Mouse (Mus musculus) forebrain, embryonic 15.5 days (tissue): ENCODE data around the gene Lamtor2. TPM values are rescaled to one million over a fixed set of nuclear protein-coding genes. Genes with fewer than 3 reads are reported as not detected.
"Not testable (repeated sequence)": the region's sequence is repeated elsewhere in the genome, so short reads cannot be mapped to it uniquely, and the experiment has no call there.

Source experiments
- ATAC-seq: fragments of 200-750 bp; cut with Nextera tagmentation; replicated peaks from 2 replicates; pipeline ENCODE4 v1.8.0; 2017; ENCODE audit warnings: mild to moderate bottlenecking, moderate TSS enrichment, moderate library complexity
- H3K27ac ChIP-seq: fragments of 300-500 bp; sonication (generic); replicated peaks from 2 replicates; pipeline ENCODE4 v1.5.1; 2015; ENCODE audit warnings: mild to moderate bottlenecking, inconsistent platforms
- H3K27me3 ChIP-seq: fragments of 300-500 bp; sonication (generic); 2 replicates; pipeline ENCODE4 v1.6.1; 2015; ENCODE audit warnings: inconsistent platforms
- H3K36me3 ChIP-seq: fragments of 300-500 bp; sonication (generic); 2 replicates; pipeline ENCODE4 v1.6.1; 2015; ENCODE audit warnings: mild to moderate bottlenecking, inconsistent platforms
- H3K4me1 ChIP-seq: fragments of 300-500 bp; sonication (generic); 2 replicates; pipeline ENCODE4 v1.6.1; 2015; ENCODE audit warnings: inconsistent platforms
- H3K4me2 ChIP-seq: fragments of 300-500 bp; sonication (generic); replicated peaks from 2 replicates; pipeline ENCODE4 v1.6.1; 2015; ENCODE audit warnings: mild to moderate bottlenecking, inconsistent platforms
- H3K4me3 ChIP-seq: fragments of 300-500 bp; sonication (generic); 2 replicates; pipeline ENCODE4 v1.5.1; 2015; ENCODE audit warnings: mild to moderate bottlenecking, inconsistent platforms
- H3K9ac ChIP-seq: fragments of 300-500 bp; sonication (generic); replicated peaks from 2 replicates; pipeline ENCODE4 v1.6.1; 2015; ENCODE audit warnings: mild to moderate bottlenecking, inconsistent platforms
- H3K9me3 ChIP-seq: fragments of 300-500 bp; sonication (generic); 2 replicates; pipeline ENCODE4 v1.6.1; 2016; ENCODE audit warnings: inconsistent platforms
- WGBS: fragments of 180-500 bp; shearing (Covaris S2); methylation state at CpG from one replicate; pipeline ENCODE4 v1.1.7; 2015; ENCODE audit warnings: mixed read lengths; 5-methylcytosine and 5-hydroxymethylcytosine counted together
- polyA plus RNA-seq: library from polyadenylated mRNA; unstranded; fragments of >200 nt; fragmentation: Nextera tagmentation; extraction: Ambion mirVana; gene quantifications from 2 replicates; pipeline ENCODE4 v1.2.1, GENCODE M21; 2015

Lamtor2 gene
- polyA plus RNA-seq: 169 and 187 TPM in 2 replicates

DNA sequence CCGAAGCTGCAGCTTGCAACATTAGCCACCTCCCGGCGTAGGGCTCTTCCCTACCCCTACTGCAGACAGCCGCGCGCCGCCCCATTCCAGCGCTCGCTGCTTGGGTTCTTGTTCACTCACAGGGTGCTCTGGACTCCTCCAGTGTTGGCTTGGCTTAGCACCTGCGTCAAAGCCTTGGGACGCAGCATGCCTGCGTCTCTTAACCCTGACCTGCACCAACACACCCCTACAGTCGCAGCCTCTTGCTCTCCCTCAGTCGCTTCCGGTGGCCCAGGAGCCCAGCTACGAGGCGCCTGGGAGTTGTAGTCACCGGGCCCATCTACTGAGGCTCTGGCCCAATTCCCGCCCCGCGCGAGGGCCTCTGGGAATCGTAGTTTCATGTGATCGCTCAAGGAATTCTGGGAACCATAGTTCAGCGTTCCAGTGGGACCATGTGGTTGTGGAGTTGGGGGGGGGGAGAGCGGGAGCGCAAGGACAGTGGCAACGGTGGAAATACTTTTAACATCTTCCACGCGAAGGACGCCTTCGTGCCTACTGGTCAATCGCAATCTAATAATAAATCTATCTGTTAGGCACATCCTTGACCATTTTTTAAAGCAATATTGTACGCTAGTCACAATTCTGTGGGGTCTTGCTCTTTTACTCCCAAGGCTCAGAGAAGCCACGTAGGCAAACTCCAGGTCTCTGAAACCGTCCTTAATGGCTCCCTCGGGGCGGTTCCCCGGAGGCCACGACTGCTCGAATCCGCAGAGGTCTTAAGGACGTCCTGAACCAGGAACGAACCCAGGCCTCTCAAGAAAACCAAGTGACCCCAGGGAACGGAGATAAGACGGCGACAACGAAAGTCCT is at the start of gene Lamtor2:
Gene Lamtor2, minus strand, starts transcription at position 399 of the 849 bp plus-strand sequence.
- ATAC-seq: peak; percentile 95
- WGBS: under 1% methylated on average over 48 of the region's 48 CpGs
- peak within 1 kb of the TSS; percentile 94 for H3K27ac ChIP-seq
- H3K36me3 ChIP-seq: peaks cover 21% of the 10 kb centered on the region
- peak within 1 kb of the TSS; percentile 90 for H3K4me2 ChIP-seq
- no peaks in the 10 kb centered on the region for H3K9me3 ChIP-seq
- peak within 1 kb of the TSS; percentile 93 for H3K4me3 ChIP-seq
- H3K27me3 ChIP-seq: no peaks in the 10 kb centered on the region
- peaks cover 29% of the 10 kb centered on the region for H3K4me1 ChIP-seq
- peak within 1 kb of the TSS; percentile 88 for H3K9ac ChIP-seq

GRCm38 (mm10) chr3:88602466-88602865 is 49.6 kb upstream of the Lamtor2 start:
- H3K4me1 ChIP-seq: peaks cover 4% of the 10 kb centered on the region; the same call in 1 of the 2 replicates
- no peak overlapping the region for H3K27ac ChIP-seq
- no peak overlapping the region for H3K9ac ChIP-seq
- no peak overlapping the region for H3K4me3 ChIP-seq
- no peaks in the 10 kb centered on the region for H3K36me3 ChIP-seq
- WGBS: 73% methylated on average over 4 of the region's 4 CpGs
- no peak for ATAC-seq
- H3K4me2 ChIP-seq: no peak overlapping the region
- H3K27me3 ChIP-seq: no peaks in the 10 kb centered on the region
- no peaks in the 10 kb centered on the region for H3K9me3 ChIP-seq

GRCm38 (mm10) chr3:88596547-88596946 is 43.7 kb upstream of the Lamtor2 start:
- H3K4me2 ChIP-seq, ATAC-seq, H3K9me3 ChIP-seq, H3K9ac ChIP-seq, H3K27ac ChIP-seq, H3K27me3 ChIP-seq, H3K36me3 ChIP-seq, H3K4me3 ChIP-seq, H3K4me1 ChIP-seq: not testable (repeated sequence)
- 79% methylated on average over 4 of the region's 4 CpGs for WGBS

GRCm38 (mm10) chr3:88593893-88594580 is 41.2 kb upstream of the Lamtor2 start:
- no peak overlapping the region for H3K4me3 ChIP-seq
- no peaks in the 10 kb centered on the region for H3K9me3 ChIP-seq
- whole genome bisulfite sequencing: 68% methylated on average over 10 of the region's 10 CpGs
- H3K4me2 ChIP-seq: no peak overlapping the region
- no peak overlapping the region for H3K27ac ChIP-seq
- H3K27me3 ChIP-seq: no peaks in the 10 kb centered on the region
- H3K36me3 ChIP-seq: no peaks in the 10 kb centered on the region
- peaks cover 3% of the 10 kb centered on the region; the same call in 1 of the 2 replicates for H3K4me1 ChIP-seq
- ATAC-seq: no peak
- H3K9ac ChIP-seq: no peak overlapping the region

GRCm38 (mm10) chr3:88592942-88593576 is 40.2 kb upstream of the Lamtor2 start:
- Histone ChIP-seq H3K4me2 (no peak overlapping the region), H3K27ac (no peak overlapping the region), H3K9ac (no peak overlapping the region), H3K27me3 (no peaks in the 10 kb centered on the region), H3K4me3 (no peak overlapping the region), H3K9me3 (no peaks in the 10 kb centered on the region), H3K36me3 (peaks cover 5% of the 10 kb centered on the region), H3K4me1 (peaks cover 3% of the 10 kb centered on the region; the same call in 1 of the 2 replicates)
- 74% methylated on average over 10 of the region's 10 CpGs for WGBS
- ATAC-seq: no peak

DNA sequence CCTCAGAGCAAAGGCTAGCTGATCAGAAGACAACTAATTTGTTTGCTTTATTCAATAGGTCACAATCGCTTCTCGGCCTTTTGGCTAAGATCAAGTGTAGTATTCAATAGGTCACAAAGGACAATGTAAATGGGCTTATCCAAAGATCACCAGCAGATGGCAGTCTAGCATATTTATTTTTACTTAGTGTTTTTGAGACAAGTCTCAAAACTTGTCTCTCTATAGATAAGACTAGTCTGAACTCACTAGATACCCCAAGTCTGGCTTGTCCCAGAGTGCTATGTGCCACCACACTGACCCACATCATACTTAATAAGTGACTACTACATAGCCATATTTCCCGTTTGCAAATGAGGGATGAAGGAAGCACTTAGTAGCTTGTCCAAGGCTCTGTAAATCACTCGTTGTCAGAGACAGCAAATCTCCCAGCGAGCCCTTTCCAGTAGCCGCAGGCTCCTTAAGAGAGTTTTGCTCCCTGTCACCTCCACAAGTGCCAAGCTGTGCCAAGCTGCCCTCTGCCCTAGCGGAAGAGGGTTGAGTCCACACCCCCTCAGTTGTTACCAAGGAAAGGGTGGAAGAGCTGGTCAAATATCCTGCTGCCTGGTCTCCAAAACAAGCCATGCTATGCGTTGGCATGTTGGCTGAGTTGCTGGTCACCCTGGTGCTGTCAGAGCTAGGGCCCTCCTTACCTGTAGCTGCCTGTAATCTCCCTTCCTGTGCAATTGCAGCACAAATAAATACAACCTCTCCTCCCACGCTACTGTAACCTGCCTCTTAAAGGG is 39.3 kb upstream of the Lamtor2 start:
- Histone ChIP-seq H3K9ac (no peak overlapping the region), H3K27me3 (no peaks in the 10 kb centered on the region), H3K4me3 (no peak overlapping the region), H3K4me1 (peaks cover 3% of the 10 kb centered on the region; the same call in 1 of the 2 replicates), H3K36me3 (peaks cover 14% of the 10 kb centered on the region), H3K9me3 (no peaks in the 10 kb centered on the region), H3K27ac (no peak overlapping the region), H3K4me2 (no peak overlapping the region)
- WGBS: 38% methylated on average over 9 of the region's 9 CpGs
- ATAC-seq: no peak

DNA sequence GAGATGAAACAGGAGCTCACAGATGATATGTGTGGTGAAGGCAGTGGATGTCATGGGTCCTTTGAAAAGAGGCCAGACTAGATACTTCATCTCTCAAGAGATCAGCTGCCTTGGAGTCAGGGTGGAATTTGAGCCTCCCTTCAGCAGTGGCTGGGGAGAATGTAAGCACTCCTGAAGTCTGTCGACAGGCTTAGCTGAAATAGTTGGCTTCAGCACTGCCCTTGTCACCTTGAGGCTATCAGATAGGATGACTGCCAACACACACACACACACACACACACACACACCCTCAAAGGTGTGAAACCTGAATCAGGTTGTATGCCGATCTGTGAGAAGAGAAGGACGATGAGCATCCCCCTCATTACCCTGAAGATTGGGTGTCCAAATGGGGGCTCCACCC is 38.2 kb upstream of the Lamtor2 start:
- WGBS: 54% methylated on average over 3 of the region's 3 CpGs
- H3K4me3 ChIP-seq: no peak overlapping the region
- H3K27ac ChIP-seq: no peak overlapping the region
- H3K4me2 ChIP-seq: no peak overlapping the region
- H3K36me3 ChIP-seq: peaks cover 24% of the 10 kb centered on the region
- no peak for ATAC-seq
- no peaks in the 10 kb centered on the region for H3K9me3 ChIP-seq
- H3K27me3 ChIP-seq: no peaks in the 10 kb centered on the region
- peaks cover 3% of the 10 kb centered on the region; the same call in 1 of the 2 replicates for H3K4me1 ChIP-seq
- H3K9ac ChIP-seq: no peak overlapping the region

GRCm38 (mm10) chr3:88590246-88590645 is 37.4 kb upstream of the Lamtor2 start:
- WGBS: 29% methylated on average over 5 of the region's 5 CpGs
- Histone ChIP-seq H3K36me3 (peaks cover 30% of the 10 kb centered on the region), H3K4me1 (peaks cover 3% of the 10 kb centered on the region; the same call in 1 of the 2 replicates), H3K9me3 (no peaks in the 10 kb centered on the region), H3K27ac (no peak overlapping the region), H3K4me2 (no peak overlapping the region), H3K9ac (no peak overlapping the region), H3K4me3 (no peak overlapping the region), H3K27me3 (no peaks in the 10 kb centered on the region)
- no peak for ATAC-seq

DNA sequence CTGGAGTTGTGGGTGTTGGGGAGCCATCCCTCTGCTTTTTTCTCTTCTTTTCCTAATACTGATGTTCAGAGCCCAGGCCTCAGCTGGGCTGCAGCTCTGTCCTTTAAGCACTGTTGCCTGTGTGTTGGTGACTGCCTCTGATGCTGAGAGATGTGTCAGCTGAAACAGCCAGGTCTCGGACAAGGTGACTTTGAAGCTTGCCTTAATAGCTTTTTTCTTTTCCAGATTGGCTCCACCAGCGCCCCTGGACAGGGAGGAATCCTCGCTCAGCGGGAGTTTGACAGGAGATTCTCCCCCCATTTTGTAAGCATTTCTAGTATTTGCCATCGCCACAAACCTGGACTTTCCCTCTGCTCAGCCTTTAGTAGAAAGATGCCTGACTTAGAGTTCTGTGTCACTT is 33.8 kb upstream of the Lamtor2 start:
- Histone ChIP-seq H3K27me3 (no peaks in the 10 kb centered on the region), H3K4me3 (no peak overlapping the region), H3K9me3 (no peaks in the 10 kb centered on the region), H3K4me2 (no peak overlapping the region), H3K4me1 (peaks cover 1% of the 10 kb centered on the region; the same call in 1 of the 2 replicates), H3K36me3 (peaks cover 56% of the 10 kb centered on the region), H3K27ac (no peak overlapping the region), H3K9ac (no peak overlapping the region)
- ATAC-seq: no peak
- WGBS: 93% methylated on average over 5 of the region's 5 CpGs

GRCm38 (mm10) chr3:88585769-88586168 is 32.9 kb upstream of the Lamtor2 start:
- ATAC-seq: no peak
- H3K4me2 ChIP-seq: no peak overlapping the region
- WGBS: 94% methylated on average over 6 of the region's 6 CpGs
- H3K27me3 ChIP-seq: no peaks in the 10 kb centered on the region
- H3K4me1 ChIP-seq: peaks cover 4% of the 10 kb centered on the region
- no peaks in the 10 kb centered on the region for H3K9me3 ChIP-seq
- H3K4me3 ChIP-seq: no peak overlapping the region
- no peak overlapping the region for H3K9ac ChIP-seq
- peaks cover 63% of the 10 kb centered on the region for H3K36me3 ChIP-seq
- H3K27ac ChIP-seq: no peak overlapping the region

- H3K4me3 ChIP-seq: peak overlapping the region; percentile 90
- H3K27ac ChIP-seq: peak overlapping the region; percentile 71
- H3K36me3 ChIP-seq: peaks cover 33% of the 10 kb centered on the region
- no peaks in the 10 kb centered on the region for H3K9me3 ChIP-seq
- WGBS: under 1% methylated on average over 34 of the region's 34 CpGs
- ATAC-seq: peak; percentile 95
- H3K4me1 ChIP-seq: peaks cover 18% of the 10 kb centered on the region
- peak overlapping the region; percentile 95 for H3K9ac ChIP-seq
- H3K4me2 ChIP-seq: peak overlapping the region; percentile 53
- H3K27me3 ChIP-seq: no peaks in the 10 kb centered on the region
Observed at GRCm38 (mm10) chr3:88579454-88580117, 26.7 kb upstream of the Lamtor2 start.
